Mouse (Mus musculus) myocyte (in vitro differentiated cells): ENCODE results near the gene Pcnp.
"Not testable (repeated sequence)": the region's sequence is repeated elsewhere in the genome, so short reads cannot be mapped to it uniquely, and the experiment has no call there.

Source experiments
- E2F4 ChIP-seq: IDR thresholded peaks from one replicate; pipeline ENCODE4 v1.6.1; 2011; ENCODE audit warnings: mild to moderate bottlenecking, control low read depth, moderate library complexity; ENCODE audit not compliant: insufficient read depth
- MAX ChIP-seq: IDR thresholded peaks from one replicate; pipeline ENCODE4 v1.6.1; 2011; ENCODE audit warnings: low read depth, mild to moderate bottlenecking, control low read depth
- MYOD1 ChIP-seq, 3 experiments: IDR thresholded peaks; one replicate each; pipeline ENCODE4 v1.6.1; 2011; ENCODE audit warnings: control low read depth in 2 of 3, low read depth in 2 of 3, mild to moderate bottlenecking in 2 of 3, moderate library complexity in 1 of 3; ENCODE audit not compliant: insufficient read length in 2 of 3, control insufficient read depth in 1 of 3
- MYOG ChIP-seq, 3 experiments: IDR thresholded peaks; one replicate each; pipeline ENCODE4 v1.6.1; 2011; ENCODE audit warnings: control low read depth in 2 of 3, low read depth in 2 of 3, mild to moderate bottlenecking in 2 of 3; ENCODE audit not compliant: insufficient read length in 2 of 3, control insufficient read depth in 1 of 3, insufficient read depth in 1 of 3
- POLR2A ChIP-seq: IDR thresholded peaks from one replicate; pipeline ENCODE4 v1.6.1; 2011; ENCODE audit warnings: low read depth, mild to moderate bottlenecking, control low read depth, moderate library complexity; ENCODE audit not compliant: insufficient read length
- REST ChIP-seq: IDR thresholded peaks from one replicate; pipeline ENCODE4 v1.6.1; 2011; ENCODE audit warnings: mild to moderate bottlenecking, control low read depth, moderate library complexity; ENCODE audit not compliant: insufficient read depth, insufficient read length
- SRF ChIP-seq: IDR thresholded peaks from one replicate; pipeline ENCODE4 v1.6.1; 2011; ENCODE audit warnings: low read depth; ENCODE audit not compliant: control insufficient read depth, insufficient read length
- TCF12 ChIP-seq: IDR thresholded peaks from one replicate; pipeline ENCODE4 v1.6.1; 2011; ENCODE audit warnings: mild to moderate bottlenecking, control low read depth; ENCODE audit not compliant: poor library complexity, insufficient read depth, severe bottlenecking
- TCF3 ChIP-seq: IDR thresholded peaks from one replicate; pipeline ENCODE4 v1.6.1; 2011; ENCODE audit warnings: low read depth, control low read depth; ENCODE audit not compliant: insufficient read length
- USF1 ChIP-seq: IDR thresholded peaks from one replicate; pipeline ENCODE4 v1.6.1; 2011; ENCODE audit warnings: low read depth, mild to moderate bottlenecking, control low read depth, moderate library complexity

GRCm38 (mm10) chr16:55963068-55963467 is 66.5 kb downstream of the Pcnp start:
- TF ChIP-seq MYOG (IDR thresholded peaks at IDR 0.05; ENCODE audit: control insufficient read depth in 1 of 3, insufficient read depth in 1 of 3, insufficient read length in 2 of 3, low read depth in 2 of 3); POLR2A; REST; USF1; MAX; E2F4; TCF3; TCF12; MYOD1 (IDR thresholded peaks at IDR 0.05; ENCODE audit: control insufficient read depth in 1 of 3, insufficient read length in 2 of 3, low read depth in 2 of 3); SRF: not testable (repeated sequence)
